Mouse (Mus musculus) intestine, postnatal 0 days (tissue): ENCODE data around the gene Cdkn2a. TPM values are rescaled to one million over a fixed set of nuclear protein-coding genes. Genes with fewer than 3 reads are reported as not detected.

Source experiments
- ATAC-seq: fragments of 200-750 bp; cut with Nextera tagmentation; 2 replicates; pipeline ENCODE4 v1.8.0; 2017; ENCODE audit warnings: mild to moderate bottlenecking, moderate TSS enrichment, moderate library complexity
- H3K27ac ChIP-seq: fragments of 300-500 bp; sonication (generic); 2 replicates; pipeline ENCODE4 v1.5.1; 2014; ENCODE audit warnings: mild to moderate bottlenecking, low read depth, low read length, moderate library complexity
- H3K27me3 ChIP-seq: fragments of 300-500 bp; sonication (generic); replicated peaks from 2 replicates; pipeline ENCODE4 v1.6.1; 2014; ENCODE audit warnings: low read length, mixed read lengths; ENCODE audit not compliant: control insufficient read depth, insufficient read depth
- H3K36me3 ChIP-seq: fragments of 300-500 bp; sonication (generic); 2 replicates; pipeline ENCODE4 v1.6.1; 2014; ENCODE audit warnings: mild to moderate bottlenecking, moderate library complexity; ENCODE audit not compliant: control insufficient read depth, insufficient read depth
- H3K4me1 ChIP-seq: fragments of 300-500 bp; sonication (generic); replicated peaks from 2 replicates; pipeline ENCODE4 v1.6.1; 2014; ENCODE audit warnings: antibody characterized with exemption, low read length, mixed read lengths; ENCODE audit not compliant: control insufficient read depth, insufficient read depth
- H3K4me2 ChIP-seq: fragments of 300-500 bp; sonication (generic); replicated peaks from 2 replicates; pipeline ENCODE4 v1.6.1; 2014; ENCODE audit warnings: low read depth, mild to moderate bottlenecking, moderate library complexity
- H3K4me3 ChIP-seq: fragments of 300-500 bp; sonication (generic); 2 replicates; pipeline ENCODE4 v1.5.1; 2014; ENCODE audit warnings: low read depth, low read length
- H3K9ac ChIP-seq: fragments of 300-500 bp; sonication (generic); 2 replicates; pipeline ENCODE4 v1.6.1; 2014; ENCODE audit warnings: mild to moderate bottlenecking, low read depth, low read length
- H3K9me3 ChIP-seq: fragments of 300-500 bp; sonication (generic); 2 replicates; pipeline ENCODE4 v1.6.1; 2016; ENCODE audit warnings: mixed run types; ENCODE audit not compliant: control insufficient read depth
- CTCF ChIP-seq: sonication (generic); IDR thresholded peaks from 2 replicates; pipeline ENCODE4 v1.5.1; 2016; ENCODE audit warnings: low read depth, mild to moderate bottlenecking, control low read depth, antibody characterized with exemption, moderate library complexity
- WGBS: fragments of 180-500 bp; shearing (Covaris S2); extraction: QIAGEN DNeasy Blood & Tissue Kit; methylation state at CpG from one replicate; pipeline ENCODE4 v1.1.7; 2014; 5-methylcytosine and 5-hydroxymethylcytosine counted together
- polyA plus RNA-seq: library from polyadenylated mRNA; unstranded; fragments of >200 nt; fragmentation: Nextera tagmentation; extraction: Ambion mirVana; gene quantifications from 2 replicates; pipeline ENCODE4 v1.2.1, GENCODE M21; 2015

Gene Cdkn2a
- polyA plus RNA-seq, 1 experiment from 2014 or later: not detected

GRCm38 (mm10) chr4:89306798-89307365 is 12.4 kb upstream of the Cdkn2a start:
- TF ChIP-seq CTCF: peak; percentile 48
- Histone ChIP-seq H3K9me3 (no peaks in the 10 kb centered on the region), H3K27ac (no peak overlapping the region), H3K4me3 (no peak overlapping the region), H3K4me1 (no peaks in the 10 kb centered on the region), H3K9ac (no peak overlapping the region), H3K27me3 (peaks cover 77% of the 10 kb centered on the region), H3K4me2 (no peak overlapping the region), H3K36me3 (no peaks in the 10 kb centered on the region; the same call in 1 of the 2 replicates)
- 21% methylated on average over 25 of the region's 25 CpGs for WGBS
- ATAC-seq: no peak

DNA sequence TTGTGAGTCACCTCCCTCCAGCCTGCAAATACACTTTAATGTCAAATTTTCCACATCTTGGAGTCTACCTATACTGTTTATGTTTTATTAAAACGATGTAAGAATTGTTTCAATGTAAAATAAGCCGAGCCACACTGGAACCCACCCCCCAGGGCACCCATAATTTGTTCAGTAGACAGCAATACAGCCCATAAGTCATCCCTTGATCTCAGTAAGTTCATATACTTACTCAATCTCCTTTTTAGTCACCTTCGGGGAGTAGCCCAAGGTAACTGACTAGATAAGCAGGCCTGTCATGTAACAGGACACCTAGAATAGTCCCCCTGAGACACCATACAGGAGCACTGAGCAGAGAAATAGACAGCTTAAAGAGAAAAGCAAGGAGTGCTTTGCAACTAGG is 11.2 kb upstream of the Cdkn2a start:
- no peaks in the 10 kb centered on the region for H3K9me3 ChIP-seq
- H3K36me3 ChIP-seq: no peaks in the 10 kb centered on the region; the same call in 1 of the 2 replicates
- H3K9ac ChIP-seq: no peak overlapping the region
- no peak overlapping the region for H3K4me3 ChIP-seq
- TF ChIP-seq CTCF: no peak
- H3K4me1 ChIP-seq: no peaks in the 10 kb centered on the region
- WGBS: 28% methylated on average over 3 of the region's 3 CpGs
- H3K4me2 ChIP-seq: no peak overlapping the region
- H3K27me3 ChIP-seq: peaks cover 82% of the 10 kb centered on the region
- no peak overlapping the region for H3K27ac ChIP-seq
- ATAC-seq: no peak

- Histone ChIP-seq H3K4me3 (no peak overlapping the region), H3K9me3 (no peaks in the 10 kb centered on the region), H3K36me3 (no peaks in the 10 kb centered on the region; the same call in 1 of the 2 replicates), H3K4me2 (no peak overlapping the region), H3K27me3 (peaks cover 83% of the 10 kb centered on the region), H3K27ac (no peak overlapping the region), H3K9ac (no peak overlapping the region), H3K4me1 (no peaks in the 10 kb centered on the region)
- no peak for TF ChIP-seq CTCF
- ATAC-seq: no peak
- 2% methylated on average over 14 of the region's 14 CpGs for WGBS
These were observed 9.0 kb upstream of the Cdkn2a start for GRCm38 (mm10) chr4:89303281-89303995.

GRCm38 (mm10) chr4:89302129-89302528 is 7.7 kb upstream of the Cdkn2a start:
- ATAC-seq: no peak
- Histone ChIP-seq H3K9ac (no peak overlapping the region), H3K4me3 (no peak overlapping the region), H3K9me3 (no peaks in the 10 kb centered on the region), H3K27me3 (peaks cover 83% of the 10 kb centered on the region), H3K27ac (no peak overlapping the region), H3K4me1 (no peaks in the 10 kb centered on the region), H3K36me3 (no peaks in the 10 kb centered on the region; the same call in 1 of the 2 replicates), H3K4me2 (no peak overlapping the region)
- WGBS: 5% methylated on average over 1 of the region's 1 CpGs
- TF ChIP-seq CTCF: no peak

DNA sequence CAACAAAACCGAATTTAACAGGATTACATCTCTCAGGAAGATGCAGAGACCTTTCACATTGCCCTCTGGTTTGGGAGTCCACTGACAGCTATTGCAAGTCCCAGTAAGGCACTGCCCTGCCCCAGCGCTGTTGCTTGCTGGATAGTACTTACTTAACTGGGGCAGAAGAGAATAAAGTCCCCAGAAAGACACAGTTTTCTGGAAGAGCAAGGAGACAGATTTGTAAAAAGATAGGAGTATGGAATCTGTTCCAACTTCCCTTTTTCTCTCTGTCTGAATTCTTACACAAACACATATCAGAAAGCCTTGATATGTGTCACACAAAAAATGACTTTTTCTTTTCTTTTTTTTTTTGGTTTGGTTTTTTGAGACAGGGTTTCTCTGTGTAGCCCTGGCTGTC is 5.3 kb upstream of the Cdkn2a start:
- Histone ChIP-seq H3K4me3 (no peak overlapping the region), H3K9ac (no peak overlapping the region), H3K27ac (no peak overlapping the region), H3K36me3 (no peaks in the 10 kb centered on the region), H3K9me3 (no peaks in the 10 kb centered on the region), H3K27me3 (peaks cover 84% of the 10 kb centered on the region), H3K4me2 (no peak overlapping the region), H3K4me1 (no peaks in the 10 kb centered on the region)
- WGBS: 15% methylated on average over 2 of the region's 2 CpGs
- no peak for TF ChIP-seq CTCF
- ATAC-seq: no peak

DNA sequence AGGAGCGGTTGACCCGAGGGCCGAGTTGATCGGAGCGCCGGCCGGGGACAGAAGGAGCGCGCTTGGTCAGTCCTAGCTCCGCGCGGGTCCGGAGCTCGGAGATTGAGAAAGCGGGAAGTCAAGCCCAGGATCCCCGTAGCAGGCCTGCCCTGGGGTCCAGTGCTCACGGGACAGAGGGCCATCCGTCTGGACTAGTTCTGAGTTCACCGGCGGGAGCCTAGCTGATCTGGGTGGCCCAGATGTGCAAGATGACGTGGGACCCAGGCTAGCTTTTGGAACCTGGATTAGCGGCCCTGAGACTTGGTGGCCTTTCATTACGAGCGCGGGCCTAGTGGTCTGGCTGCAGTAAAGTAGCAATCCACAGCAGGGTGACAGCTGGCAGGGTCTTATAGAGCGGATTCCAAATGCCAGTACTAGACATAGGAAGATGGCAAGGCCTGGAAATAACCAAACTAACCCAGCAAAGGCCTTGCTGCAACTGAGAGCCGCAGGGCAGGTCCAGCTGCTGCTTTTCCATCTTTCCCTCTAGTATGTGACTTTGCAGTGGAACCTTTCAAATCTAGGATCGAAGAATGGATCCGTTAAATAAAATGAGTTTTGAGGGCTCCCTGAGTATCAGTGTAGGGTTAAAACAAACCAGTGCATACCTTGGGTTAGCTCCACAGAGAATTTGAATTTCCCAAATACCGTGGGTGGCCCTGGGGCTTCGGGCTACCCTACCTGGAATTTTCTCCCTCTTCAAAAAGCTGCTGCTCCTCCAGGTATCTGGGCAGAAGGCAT is 1.2 kb upstream of the Cdkn2a start:
- H3K9me3 ChIP-seq: no peaks in the 10 kb centered on the region
- H3K27me3 ChIP-seq: peaks cover 89% of the 10 kb centered on the region
- H3K9ac ChIP-seq: peak overlapping the region; percentile 37; the same call in 1 of the 2 replicates
- WGBS: 5% methylated on average over 31 of the region's 31 CpGs
- peak overlapping the region; percentile 69 for H3K4me3 ChIP-seq
- H3K27ac ChIP-seq: no peak overlapping the region
- peak overlapping the region; percentile 95 for H3K4me2 ChIP-seq
- H3K36me3 ChIP-seq: no peaks in the 10 kb centered on the region
- peak; percentile 59 for ATAC-seq
- H3K4me1 ChIP-seq: no peaks in the 10 kb centered on the region
- no peak for TF ChIP-seq CTCF
